Mouse (Mus musculus): ENCODE data around the gene Nptn. TPM values are rescaled to one million over a fixed set of nuclear protein-coding genes. Genes with fewer than 3 reads are reported as not detected.

Nptn gene
- total RNA-seq, 2 experiments from 2014 or later, result 834 to 835 TPM

GRCm38 (mm10) chr9:58665492-58665891 is 83.5 kb downstream of the Nptn start:
- H3K4me3 ChIP-seq, result no peak overlapping the region
- no peak overlapping the region for H3K27ac ChIP-seq
- TF ChIP-seq CTCF (conservative IDR thresholded peaks at IDR 0.05), result no peak
- no peak for DNase-seq (ENCODE audit: low spot score in 2 of 2)

GRCm38 (mm10) chr9:58666191-58666590 is 84.2 kb downstream of the Nptn start:
- no peak overlapping the region for H3K27ac ChIP-seq
- no peak overlapping the region for H3K4me3 ChIP-seq
- no peak for DNase-seq (ENCODE audit: low spot score in 2 of 2)
- peak; percentile 31 for TF ChIP-seq CTCF (conservative IDR thresholded peaks at IDR 0.05)

DNA sequence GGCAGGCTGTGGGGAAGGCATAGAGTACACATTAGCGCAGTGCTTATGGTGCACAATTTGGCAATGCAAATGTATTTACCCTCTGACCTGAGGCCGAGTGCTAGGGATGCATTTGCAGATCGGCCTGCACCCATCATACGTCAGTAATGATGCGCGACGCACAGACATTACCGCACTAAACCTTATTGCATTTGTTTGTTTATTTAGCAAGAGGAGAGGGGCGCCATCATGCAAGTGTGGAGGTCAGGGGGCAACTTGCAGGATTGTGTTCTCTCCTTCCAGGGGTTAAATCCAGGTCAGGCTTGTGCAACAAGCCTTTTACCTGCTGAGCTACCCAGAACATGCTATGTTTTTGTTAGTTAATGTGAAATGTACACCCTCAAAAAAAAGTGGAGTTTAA is 85.2 kb downstream of the Nptn start:
- DNase-seq (ENCODE audit: low spot score in 2 of 2), result no peak
- no peak for TF ChIP-seq CTCF (conservative IDR thresholded peaks at IDR 0.05)
- no peak overlapping the region for H3K27ac ChIP-seq
- no peak overlapping the region for H3K4me3 ChIP-seq

DNA sequence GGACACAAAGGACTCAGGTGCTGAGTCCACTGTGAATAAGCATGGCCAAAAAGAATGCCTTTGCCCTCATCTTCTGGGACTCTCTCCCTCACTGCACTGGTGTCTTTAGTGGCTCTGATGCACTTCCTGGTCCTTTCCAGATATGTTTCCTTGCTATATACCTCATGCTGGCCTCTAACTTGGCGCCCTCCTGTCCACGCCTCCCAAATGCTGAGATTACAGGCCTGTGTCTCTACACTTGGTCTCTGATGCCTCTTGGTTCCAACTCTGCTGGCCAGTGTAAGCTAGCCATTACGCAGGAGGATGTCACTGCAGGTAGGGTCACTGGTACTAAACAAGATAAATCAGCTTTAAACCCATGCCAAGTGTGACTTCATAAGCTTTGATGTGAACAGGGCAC is 86.1 kb downstream of the Nptn start:
- DNase-seq (ENCODE audit: low spot score in 2 of 2), result no peak
- no peak overlapping the region for H3K4me3 ChIP-seq
- TF ChIP-seq CTCF (conservative IDR thresholded peaks at IDR 0.05), result no peak
- H3K27ac ChIP-seq, result no peak overlapping the region

- H3K4me3 ChIP-seq, result no peak overlapping the region
- no peak for DNase-seq (ENCODE audit: low spot score in 2 of 2)
- no peak overlapping the region for H3K27ac ChIP-seq
- TF ChIP-seq CTCF (conservative IDR thresholded peaks at IDR 0.05), result no peak
Measured at GRCm38 (mm10) chr9:58669071-58669470, 87.0 kb downstream of the Nptn start.

DNA sequence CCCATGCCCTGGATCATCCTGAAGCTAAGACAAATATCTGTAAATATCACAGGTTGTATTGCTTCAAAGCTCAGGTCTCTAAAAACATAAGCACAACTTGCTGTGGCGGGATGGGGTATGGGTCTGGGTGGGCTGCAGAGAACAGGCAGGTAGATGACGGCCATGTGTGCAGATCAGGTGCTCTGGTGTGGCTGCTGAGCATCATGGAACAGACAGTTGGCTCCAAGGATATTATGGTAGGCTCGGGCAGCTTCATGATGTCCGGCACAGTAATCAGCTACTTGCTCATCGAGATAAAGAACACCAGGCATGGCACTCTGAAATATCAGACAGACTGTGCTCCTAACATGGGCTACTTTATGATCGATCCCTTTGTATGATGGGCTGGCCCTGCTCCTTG is 87.8 kb downstream of the Nptn start:
- Histone ChIP-seq H3K27ac (no peak overlapping the region), H3K4me3 (no peak overlapping the region)
- no peak for TF ChIP-seq CTCF (conservative IDR thresholded peaks at IDR 0.05)
- DNase-seq (ENCODE audit: low spot score in 2 of 2), result no peak

GRCm38 (mm10) chr9:58672474-58672873 is 90.4 kb downstream of the Nptn start:
- no peak for DNase-seq (ENCODE audit: low spot score in 2 of 2)
- TF ChIP-seq CTCF (conservative IDR thresholded peaks at IDR 0.05), result no peak
- H3K27ac ChIP-seq, result no peak overlapping the region
- H3K4me3 ChIP-seq, result no peak overlapping the region

DNA sequence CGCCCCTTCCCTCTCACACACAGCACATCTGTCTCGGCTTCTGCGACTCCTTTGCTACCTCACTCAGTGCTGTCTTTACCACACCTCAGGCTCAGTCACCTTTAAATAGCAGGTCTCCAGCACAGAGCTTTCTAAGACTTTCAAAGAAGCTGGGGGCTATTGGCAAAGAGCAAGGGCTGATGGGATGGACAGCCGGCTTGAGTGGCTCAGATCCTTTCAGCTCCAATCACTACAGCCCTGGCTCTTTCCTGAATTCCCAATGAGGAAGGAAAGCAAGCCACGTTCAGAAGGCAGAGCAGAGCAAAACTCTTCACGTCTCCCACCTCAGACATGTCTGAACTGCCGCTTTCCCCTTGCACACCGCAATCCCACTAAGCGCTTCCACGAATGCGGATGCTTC is 92.7 kb downstream of the Nptn start:
- no peak for DNase-seq (ENCODE audit: low spot score in 2 of 2)
- H3K4me3 ChIP-seq, result no peak overlapping the region
- TF ChIP-seq CTCF (conservative IDR thresholded peaks at IDR 0.05), result no peak
- no peak overlapping the region for H3K27ac ChIP-seq

- Histone ChIP-seq H3K27ac (no peak overlapping the region), H3K4me3 (no peak overlapping the region)
- no peak for DNase-seq (ENCODE audit: low spot score in 2 of 2)
- no peak for TF ChIP-seq CTCF (conservative IDR thresholded peaks at IDR 0.05)
Measured at GRCm38 (mm10) chr9:58675371-58675770, 93.3 kb downstream of the Nptn start.

GRCm38 (mm10) chr9:58681411-58681810 is 99.4 kb downstream of the Nptn start:
- DNase-seq (ENCODE audit: low spot score in 2 of 2), result no peak
- Histone ChIP-seq H3K4me3 (no peak overlapping the region), H3K27ac (no peak overlapping the region)
- TF ChIP-seq CTCF (conservative IDR thresholded peaks at IDR 0.05), result no peak

DNA sequence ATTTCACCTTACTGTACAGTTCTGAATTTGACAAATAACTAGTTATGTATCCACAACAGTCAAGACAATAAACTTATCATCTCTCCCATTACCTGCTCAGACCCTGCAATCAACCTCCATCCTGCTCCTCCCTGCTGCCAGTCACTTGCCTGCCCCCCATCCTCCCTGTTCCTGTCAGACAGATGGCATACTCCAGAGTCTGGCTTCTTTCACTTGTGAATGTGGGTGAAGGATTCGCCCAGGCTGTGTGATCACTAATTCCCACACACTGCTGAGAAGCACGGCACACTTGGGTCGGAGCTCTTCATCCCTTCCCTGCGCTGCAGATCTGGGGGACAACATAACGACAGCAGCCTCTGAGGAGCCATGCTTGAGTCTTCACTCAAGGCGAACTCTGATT is 100.1 kb downstream of the Nptn start:
- H3K27ac ChIP-seq, result no peak overlapping the region
- H3K4me3 ChIP-seq, result no peak overlapping the region
- no peak for TF ChIP-seq CTCF (conservative IDR thresholded peaks at IDR 0.05)
- peak; percentile 23 to 27 for DNase-seq (ENCODE audit: low spot score in 2 of 2)

DNA sequence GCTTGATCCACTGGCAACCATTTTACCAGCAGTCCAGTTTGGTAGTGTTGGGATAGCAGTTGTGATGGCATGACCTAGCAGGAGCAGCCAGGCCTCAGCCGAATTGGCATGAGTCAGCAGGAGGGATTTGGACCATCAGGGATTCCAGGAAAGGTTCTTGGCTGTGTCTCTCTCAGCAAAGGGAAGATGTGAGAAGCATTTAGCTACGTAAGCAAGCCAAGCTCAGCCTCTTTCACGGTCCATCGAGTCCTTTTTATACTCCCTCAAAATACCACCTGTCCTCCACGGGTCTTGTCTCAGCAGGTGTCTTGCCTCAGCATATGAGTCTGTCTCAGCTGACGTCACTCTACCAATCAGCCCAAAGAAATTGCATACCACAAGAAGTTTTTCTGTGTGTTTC is 101.3 kb downstream of the Nptn start:
- no peak for DNase-seq (ENCODE audit: low spot score in 2 of 2)
- no peak for TF ChIP-seq CTCF (conservative IDR thresholded peaks at IDR 0.05)
- Histone ChIP-seq H3K4me3 (no peak overlapping the region), H3K27ac (no peak overlapping the region)

DNA sequence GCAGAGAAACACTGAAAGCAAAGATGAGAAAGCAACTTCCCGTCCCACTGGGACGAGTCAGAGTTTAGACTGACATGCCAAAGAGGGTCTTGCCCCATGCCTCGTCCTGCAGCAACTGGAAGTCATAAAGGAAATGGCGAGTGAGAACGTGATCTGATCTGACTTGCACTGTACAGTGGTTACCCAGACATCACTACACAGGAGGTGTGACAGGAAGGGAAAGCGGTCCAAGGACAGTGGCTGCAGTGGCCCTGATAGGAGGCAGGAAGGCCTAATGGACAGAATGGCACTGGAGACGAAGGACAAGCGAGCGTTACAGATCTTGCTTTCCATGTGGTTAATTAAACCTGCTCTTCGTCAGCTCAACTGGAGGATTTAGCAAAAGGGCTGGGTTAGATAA is 103.2 kb downstream of the Nptn start:
- no peak for DNase-seq (ENCODE audit: low spot score in 2 of 2)
- H3K27ac ChIP-seq, result no peak overlapping the region

DNA sequence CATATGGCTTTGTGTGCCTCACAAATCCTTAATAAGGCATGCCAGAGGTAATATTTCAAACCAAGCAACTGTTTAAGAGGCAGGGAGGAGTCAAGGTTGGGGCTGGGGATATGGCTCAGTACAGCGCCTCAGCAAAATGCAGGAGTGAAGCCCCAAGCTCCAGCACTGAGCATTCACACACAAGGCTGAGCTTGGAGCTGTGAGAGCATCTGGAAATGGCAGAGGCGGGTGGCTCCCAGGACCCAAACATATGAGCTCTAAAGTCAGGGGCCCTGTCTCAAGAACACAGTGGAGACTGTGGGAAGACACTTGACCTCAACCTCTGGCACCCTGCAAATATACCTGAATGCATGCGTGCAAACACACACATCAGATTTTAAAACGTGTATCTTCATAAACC is 106.0 kb downstream of the Nptn start:
- no peak for DNase-seq (ENCODE audit: low spot score in 2 of 2)
- TF ChIP-seq CTCF (conservative IDR thresholded peaks at IDR 0.05), result no peak
- H3K4me3 ChIP-seq, result no peak overlapping the region
- no peak overlapping the region for H3K27ac ChIP-seq

More for the DNA sequence above, 103.2 kb downstream of the Nptn start:
- no peak overlapping the region for H3K4me3 ChIP-seq
- TF ChIP-seq CTCF (conservative IDR thresholded peaks at IDR 0.05), result no peak

GRCm38 (mm10) chr9:58690701-58691100 is 108.7 kb downstream of the Nptn start:
- no peak for DNase-seq (ENCODE audit: low spot score in 2 of 2)
- H3K4me3 ChIP-seq, result no peak overlapping the region
- H3K27ac ChIP-seq, result no peak overlapping the region
- TF ChIP-seq CTCF (conservative IDR thresholded peaks at IDR 0.05), result no peak
